9 mouse cellular contexts compared by ENCODE assay signal in the genomic region with DNA sequence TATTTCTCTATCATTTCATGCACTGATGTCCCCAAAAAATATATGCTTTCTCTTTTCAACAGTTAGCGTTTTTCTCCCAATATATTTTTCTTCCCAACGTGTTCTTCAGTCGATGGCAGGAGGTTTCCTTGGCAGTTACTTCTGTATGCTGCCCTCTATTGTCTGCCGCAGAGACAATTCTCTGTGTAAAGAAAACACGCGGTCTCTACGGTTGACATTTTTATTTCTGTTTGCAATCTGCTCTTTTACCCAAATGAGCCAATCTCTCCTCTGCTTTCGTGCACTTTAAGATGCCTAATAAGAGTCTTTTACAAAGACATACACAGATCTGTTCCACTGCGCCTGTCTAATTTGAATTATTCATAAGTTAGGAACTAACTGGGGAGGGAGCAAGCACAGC. TPM values are rescaled to one million over a fixed set of nuclear protein-coding genes. Genes with fewer than 3 reads are reported as not detected.
DNase-seq lines count a peak whose midpoint lies in the region; ATAC-seq and TF ChIP-seq lines count a peak whose summit lies in the region.
"Had no signal": no experiment of that assay in that cellular context is flagged by ENCODE, and none has a peak within 500 bp of the region (broad histone marks: within the 10 kb centered on the region; RNA-seq: fewer than 3 reads in every experiment).

No protein-coding gene starts in this region.

- H3K27ac ChIP-seq in cerebellum, adult 2 months (ENCODE audit: insufficient read depth, low read length): no peak overlapping the region
- no peak overlapping the region for H3K27ac ChIP-seq in heart, postnatal 0 days (ENCODE audit: low read depth)
- no peak overlapping the region for H3K27ac ChIP-seq in CH12.LX (ENCODE audit: insufficient read depth, low read depth)
- no peak overlapping the region for H3K27ac ChIP-seq in hindbrain, embryonic 16.5 days (ENCODE audit: low read depth, low read length)

- no peaks in the 10 kb centered on the region for H3K9me3 ChIP-seq in heart, postnatal 0 days (replicated peaks; ENCODE audit: control insufficient read depth, low read length)
- H3K9me3 ChIP-seq in CH12.LX (replicated peaks; ENCODE audit: low read length): no peaks in the 10 kb centered on the region
- H3K9me3 ChIP-seq in hindbrain, embryonic 16.5 days (ENCODE audit: control insufficient read depth, low read length): no peaks in the 10 kb centered on the region

- ATAC-seq in heart, postnatal 0 days (ENCODE audit: insufficient read depth, low read depth): no peak
- no peak for ATAC-seq in hindbrain, embryonic 16.5 days

- H3K79me2 ChIP-seq in CH12.LX (replicated peaks; ENCODE audit: control insufficient read depth, extremely low read depth, insufficient read depth, poor library complexity, severe bottlenecking): no peaks in the 10 kb centered on the region

- TF ChIP-seq EP300 in heart, postnatal 0 days (IDR thresholded peaks at IDR 0.05; ENCODE audit: low read depth): no peak
- no peak for TF ChIP-seq EP300 in CH12.LX (IDR thresholded peaks at IDR 0.05; ENCODE audit: low read length)

- TF ChIP-seq POLR2A in cerebellum, adult 2 months (IDR thresholded peaks at IDR 0.05; ENCODE audit: borderline replicate concordance, insufficient read depth, low read length): no peak
- TF ChIP-seq POLR2A in CH12.LX (IDR thresholded peaks at IDR 0.05; ENCODE audit: low read depth, low read length): no peak

- DNase-seq in cerebellum, adult 2 months: no peak
- no peak for DNase-seq in cerebellum, adult 8-10 months
- no peak for DNase-seq in heart, postnatal 0 days (ENCODE audit: low spot score)
- DNase-seq in heart, adult 18-20 months: no peak
- no peak for DNase-seq in CH12.LX (ENCODE audit: extremely low read depth)
- DNase-seq in adrenal gland, adult 8-10 months: no peak
- no peak for DNase-seq in adrenal gland, postnatal 4 days (ENCODE audit: low spot score in 2 of 2)
- DNase-seq: retina, postnatal 1 day had no signal

- H3K9ac ChIP-seq in heart, postnatal 0 days (replicated peaks; ENCODE audit: low read depth, low read length): no peak overlapping the region
- H3K9ac ChIP-seq in CH12.LX (ENCODE audit: insufficient read depth, low read depth): peak overlapping the region; percentile 23; the same call in 1 of the 2 replicates
- H3K9ac ChIP-seq in hindbrain, embryonic 16.5 days (ENCODE audit: low read depth, low read length): 0 out of 2 replicates have a peak overlapping the region, but pooled peaks have one; percentile 10

- in situ Hi-C loops in CH12.LX (cut with MboI; ENCODE audit: low pct_ligation_motif_present, low pct_unique_long_range_greater_than_20kb, low sequenced_read_pairs): no loop called here

- H3K27me3 ChIP-seq in cerebellum, adult 2 months (ENCODE audit: control insufficient read depth, insufficient read depth, low read length): no peaks in the 10 kb centered on the region; the same call in 1 of the 2 replicates
- no peaks in the 10 kb centered on the region for H3K27me3 ChIP-seq in heart, postnatal 0 days (ENCODE audit: control insufficient read depth, insufficient read depth, low read length)
- H3K27me3 ChIP-seq in CH12.LX (replicated peaks): peaks cover 25% of the 10 kb centered on the region
- no peaks in the 10 kb centered on the region for H3K27me3 ChIP-seq in hindbrain, embryonic 16.5 days (replicated peaks; ENCODE audit: control insufficient read depth, insufficient read depth, low read length)

- H3K4me2 ChIP-seq in heart, postnatal 0 days (ENCODE audit: low read depth, low read length): 0 out of 2 replicates have a peak overlapping the region, but pooled peaks have one; percentile 16
- peak overlapping the region; percentile 48 for H3K4me2 ChIP-seq in CH12.LX (ENCODE audit: insufficient read depth, low read depth, poor library complexity, severe bottlenecking)
- H3K4me2 ChIP-seq in hindbrain, embryonic 16.5 days (ENCODE audit: low read length): peak overlapping the region; percentile 34; the same call in 1 of the 2 replicates

- peak; percentile 24; the same call in 1 of the 2 replicates for TF ChIP-seq CTCF in cerebellum, adult 2 months (IDR thresholded peaks at IDR 0.05; ENCODE audit: borderline replicate concordance, insufficient read depth, low read depth, low read length)
- no peak for TF ChIP-seq CTCF in heart, postnatal 0 days (IDR thresholded peaks at IDR 0.05; ENCODE audit: low read depth)
- TF ChIP-seq CTCF in CH12.LX (conservative IDR thresholded peaks at IDR 0.05 in 1 of 2, IDR thresholded peaks at IDR 0.05 in 1 of 2; ENCODE audit: low read depth in 2 of 2, low read length in 2 of 2): peak in 1 of 2 experiments; percentile 69; a peak in 2 of 4 replicates

- no peak overlapping the region for H3K4me3 ChIP-seq in cerebellum, adult 2 months (replicated peaks; ENCODE audit: insufficient read depth, low read depth, low read length)
- no peak overlapping the region for H3K4me3 ChIP-seq in heart, postnatal 0 days (ENCODE audit: low read depth, low read length)
- no peak overlapping the region for H3K4me3 ChIP-seq in CH12.LX (replicated peaks in 1 of 3; ENCODE audit: low read depth in 2 of 3, low read length in 2 of 3, poor library complexity in 1 of 3)
- H3K4me3 ChIP-seq in hindbrain, embryonic 16.5 days (ENCODE audit: low read length): no peak overlapping the region

- no peaks in the 10 kb centered on the region for H3K4me1 ChIP-seq in cerebellum, adult 2 months (ENCODE audit: control insufficient read depth, insufficient read depth, low read length)
- H3K4me1 ChIP-seq in heart, postnatal 0 days (ENCODE audit: control insufficient read depth, insufficient read depth): no peaks in the 10 kb centered on the region
- peaks cover 0 to 8% of the 10 kb centered on the region in 2 experiments; a peak in 1 of 4 replicates for H3K4me1 ChIP-seq in CH12.LX (ENCODE audit: control insufficient read depth in 1 of 2, insufficient read depth in 2 of 2)
- 0 out of 2 replicates have a peak, but pooled peaks cover 10% of the 10 kb centered on the region for H3K4me1 ChIP-seq in hindbrain, embryonic 16.5 days (ENCODE audit: control insufficient read depth, insufficient read depth, low read depth, low read length)

- H3K36me3 ChIP-seq in heart, postnatal 0 days (replicated peaks; ENCODE audit: control insufficient read depth, insufficient read depth, low read length): no peaks in the 10 kb centered on the region
- H3K36me3 ChIP-seq in CH12.LX (replicated peaks in 1 of 2; ENCODE audit: control insufficient read depth in 1 of 2, insufficient read depth in 1 of 2, low read length in 1 of 2): no peaks in the 10 kb centered on the region
- no peaks in the 10 kb centered on the region for H3K36me3 ChIP-seq in hindbrain, embryonic 16.5 days (ENCODE audit: control insufficient read depth, insufficient read depth, low read length)

- TF ChIP-seq RAD21 in CH12.LX (IDR thresholded peaks at IDR 0.05; ENCODE audit: low read depth, low read length): no peak; the same call in none of the 2 replicates

- WGBS in cerebellum, adult 2 months: 6% methylated on average over 9 of the region's 9 CpGs
- 38% methylated on average over 9 of the region's 9 CpGs for WGBS in heart, postnatal 0 days
- WGBS in hindbrain, embryonic 16.5 days: 18% methylated on average over 9 of the region's 9 CpGs

- dilution Hi-C loops in CH12.LX (cut with MboI; ENCODE audit: extremely low pct_ligation_motif_present, extremely low pct_unique_long_range_greater_than_20kb, low sequenced_read_pairs): no loop called here

TF ChIP-seq in CH12.LX, 34 proteins besides CTCF, POLR2A, EP300 and RAD21:
- TF ChIP-seq ETS1 (conservative IDR thresholded peaks at IDR 0.05; ENCODE audit: low read depth, low read length): no peak
- no peak; the same call in 1 of the 2 replicates for TF ChIP-seq IRF4 (IDR thresholded peaks at IDR 0.05; ENCODE audit: low read depth, low read length)
- peak; percentile 42 for TF ChIP-seq MAX (IDR thresholded peaks at IDR 0.05; ENCODE audit: low read length)
- TF ChIP-seq MYC (IDR thresholded peaks at IDR 0.05; ENCODE audit: low read depth, low read length): peak; percentile 73; the same call in 1 of the 2 replicates
- TF ChIP-seq SMC3 (IDR thresholded peaks at IDR 0.05; ENCODE audit: low read depth, low read length): no peak
- no peak for TF ChIP-seq KAT2A (IDR thresholded peaks at IDR 0.05; ENCODE audit: insufficient replicate concordance, low read length)
- no peak for TF ChIP-seq E2F4 (IDR thresholded peaks at IDR 0.05; ENCODE audit: insufficient replicate concordance, low read depth, low read length)
- no peak for TF ChIP-seq ZMIZ1 (IDR thresholded peaks at IDR 0.05; ENCODE audit: low read depth, low read length)
TF ChIP-seq in CH12.LX: peak in this region for 2.

RNA-seq across cellular contexts. Expression of gene Snx11, which starts 47.9 kb away (rescaled TPM):
- polyA plus RNA-seq in cerebellum, adult 2 months (2012; rRNA removed): 38.5 and 38.9 TPM in 2 replicates
- 14.4 and 14.8 TPM in 2 replicates for total RNA-seq in heart, postnatal 0 days (2014; rRNA removed; ENCODE audit: low replicate concordance)
- polyA plus RNA-seq in heart, postnatal 0 days (2015; fragmentation: Nextera tagmentation; extraction: Ambion mirVana): 9.0 and 10.2 TPM in 2 replicates
- 10 to 100 TPM in 1 of 2 experiments, 1 to 10 TPM in 1; 9.9 to 15.2 TPM for total RNA-seq in heart, adult 18-20 months (2021)
- total RNA-seq in CH12.LX (2012; rRNA removed) (153 and 173 TPM in 2 replicates), CH12.LX (2014; rRNA removed) (244 and 246 TPM in 2 replicates)
- polyA plus RNA-seq in CH12.LX (2012; ENCODE audit: insufficient read length, low read depth): 208 and 217 TPM in 2 replicates
- polyA plus RNA-seq in hindbrain, embryonic 16.5 days (2015; fragmentation: Nextera tagmentation; extraction: Ambion mirVana): 52.2 and 55.9 TPM in 2 replicates
- 10 to 100 TPM; 28.7 to 59.2 (median 36.3) TPM for total RNA-seq in adrenal gland, adult 8-10 months (2022)
- total RNA-seq in adrenal gland, postnatal 4 days (2021): 10 to 100 TPM; 27.8 TPM

RNA-seq across cellular contexts. Expression of gene Cbx1, which starts 59.5 kb away (rescaled TPM):
- polyA plus RNA-seq in cerebellum, adult 2 months (2012; rRNA removed): 37.9 and 40.7 TPM in 2 replicates
- total RNA-seq in heart, postnatal 0 days (2014; rRNA removed; ENCODE audit: low replicate concordance): 9.9 and 24.9 TPM in 2 replicates
- polyA plus RNA-seq in heart, postnatal 0 days (2015; fragmentation: Nextera tagmentation; extraction: Ambion mirVana): 35.6 and 42.0 TPM in 2 replicates
- 10 to 100 TPM; 35.7 TPM for total RNA-seq in heart, adult 18-20 months (2021)
- total RNA-seq in CH12.LX (2012; rRNA removed): 144 and 163 TPM in 2 replicates
- total RNA-seq in CH12.LX (2014; rRNA removed): 115 and 138 TPM in 2 replicates
- polyA plus RNA-seq in CH12.LX (2012; ENCODE audit: insufficient read length, low read depth): 223 and 251 TPM in 2 replicates
- 51.6 and 52.0 TPM in 2 replicates for polyA plus RNA-seq in hindbrain, embryonic 16.5 days (2015; fragmentation: Nextera tagmentation; extraction: Ambion mirVana)
- 10 to 100 TPM; 63.6 to 80.2 (median 78.0) TPM for total RNA-seq in adrenal gland, adult 8-10 months (2022)
- 100 to 1,000 TPM in 1 of 2 experiments, 10 to 100 TPM in 1; 93.5 to 109 TPM for total RNA-seq in adrenal gland, postnatal 4 days (2021)
